Mouse (Mus musculus) left cerebral cortex, postnatal 10 days (tissue): Measurements from ENCODE around the gene Siah3. TPM values are rescaled to one million over a fixed set of nuclear protein-coding genes. Genes with fewer than 3 reads are reported as not detected.

Experiments used
- DNase-seq, 2 experiments: peaks; one replicate each; pipeline ENCODE4 v3.0.0; 2021 to 2022; ENCODE audit warnings: low spot score in 2 of 2, mixed read lengths in 1 of 2; ENCODE audit errors: extremely low spot score in 1 of 2
- intact Hi-C: fragments of 180-260 bp; cut with DNase I; formaldehyde crosslinking; loops from one replicate; pipeline ENCODE4 v1.15.1; 2025
- total RNA-seq, 2 experiments: library from RNA; stranded (reverse); gene quantifications; 2 replicates each; pipeline ENCODE4 v1.2.3; 2021

Siah3 gene
- total RNA-seq, 2 experiments from 2014 or later: 10.4 to 12.4 TPM

DNA sequence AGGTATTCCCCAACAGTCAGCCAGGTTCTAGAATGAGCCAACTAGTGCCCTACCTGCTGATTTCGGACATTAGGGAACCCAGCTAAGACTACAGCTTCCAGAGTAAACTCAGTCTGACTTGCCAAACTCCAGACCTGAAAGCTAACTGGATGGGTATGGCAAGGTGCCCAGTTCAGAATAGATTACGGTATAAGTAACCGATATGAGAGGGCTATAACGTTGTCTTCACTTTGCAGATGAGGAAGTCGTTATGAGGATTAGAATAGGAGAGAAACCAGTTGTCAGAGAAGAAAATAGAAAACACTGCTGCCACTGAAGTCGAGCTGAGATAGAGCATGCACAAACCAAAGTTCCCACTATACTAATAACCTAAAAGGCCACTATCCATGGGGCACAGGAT is 123.2 kb downstream of the Siah3 start:
- intact Hi-C loops: no loop called here

More for the DNA sequence above, 123.2 kb downstream of the Siah3 start:
- DNase-seq: no peak

Other genes starting within 250 kb of the Siah3 start
- gene Cpb2, start 213.7 kb upstream of the Siah3 start, total RNA-seq: not detected
- gene Zc3h13, start 171.6 kb upstream of the Siah3 start, total RNA-seq: 10 to 100 TPM; 46.3 to 49.0 TPM
- gene Spert, start 137.1 kb downstream of the Siah3 start, total RNA-seq: not detected
- gene Erich6b, start 186.3 kb downstream of the Siah3 start, total RNA-seq: not detected